Mouse (Mus musculus): ENCODE data around the gene 4933427D14Rik. TPM values are rescaled to one million over a fixed set of nuclear protein-coding genes. Genes with fewer than 3 reads are reported as not detected.

The 4933427D14Rik gene
- polyA plus RNA-seq, 1 experiment: 31.3 TPM

DNA sequence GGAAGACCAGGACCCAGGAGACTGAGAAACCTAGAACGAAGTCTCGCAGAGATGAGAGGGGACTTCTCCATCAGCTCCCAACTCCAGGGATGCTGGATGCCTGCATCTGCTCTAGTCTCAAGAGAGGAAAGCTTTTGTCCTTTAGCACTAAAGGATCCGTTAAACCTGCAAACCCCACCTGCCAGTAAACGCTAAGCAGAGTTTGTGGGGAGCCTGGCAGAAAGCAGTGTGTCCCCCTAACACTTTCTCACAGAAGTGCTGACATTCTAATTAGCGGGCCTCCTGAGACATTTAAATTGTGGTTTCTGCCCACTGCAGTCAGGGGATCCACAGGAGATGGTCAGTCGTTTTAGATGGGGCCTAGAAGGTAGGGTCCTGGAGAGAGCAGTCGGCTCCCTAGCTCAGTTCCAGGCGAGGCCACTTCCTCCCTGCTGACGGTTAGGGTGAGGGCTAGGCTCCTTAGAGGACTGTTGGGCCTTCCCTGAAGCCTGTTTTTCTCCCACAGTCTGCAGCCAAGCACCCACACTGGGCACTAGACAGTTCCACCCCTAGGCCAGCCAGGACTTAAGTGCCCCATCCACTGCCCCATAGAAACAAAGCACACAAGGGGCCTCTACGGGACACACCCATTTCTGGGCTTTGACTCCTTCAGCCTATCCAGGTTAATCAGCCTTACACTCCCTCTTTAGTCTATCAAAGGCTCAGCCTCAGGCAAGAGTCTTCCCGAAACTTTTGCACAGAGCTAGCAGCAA is 70.9 kb downstream of the 4933427D14Rik start:
- no peak for DNase-seq (ENCODE audit: low read depth)

DNA sequence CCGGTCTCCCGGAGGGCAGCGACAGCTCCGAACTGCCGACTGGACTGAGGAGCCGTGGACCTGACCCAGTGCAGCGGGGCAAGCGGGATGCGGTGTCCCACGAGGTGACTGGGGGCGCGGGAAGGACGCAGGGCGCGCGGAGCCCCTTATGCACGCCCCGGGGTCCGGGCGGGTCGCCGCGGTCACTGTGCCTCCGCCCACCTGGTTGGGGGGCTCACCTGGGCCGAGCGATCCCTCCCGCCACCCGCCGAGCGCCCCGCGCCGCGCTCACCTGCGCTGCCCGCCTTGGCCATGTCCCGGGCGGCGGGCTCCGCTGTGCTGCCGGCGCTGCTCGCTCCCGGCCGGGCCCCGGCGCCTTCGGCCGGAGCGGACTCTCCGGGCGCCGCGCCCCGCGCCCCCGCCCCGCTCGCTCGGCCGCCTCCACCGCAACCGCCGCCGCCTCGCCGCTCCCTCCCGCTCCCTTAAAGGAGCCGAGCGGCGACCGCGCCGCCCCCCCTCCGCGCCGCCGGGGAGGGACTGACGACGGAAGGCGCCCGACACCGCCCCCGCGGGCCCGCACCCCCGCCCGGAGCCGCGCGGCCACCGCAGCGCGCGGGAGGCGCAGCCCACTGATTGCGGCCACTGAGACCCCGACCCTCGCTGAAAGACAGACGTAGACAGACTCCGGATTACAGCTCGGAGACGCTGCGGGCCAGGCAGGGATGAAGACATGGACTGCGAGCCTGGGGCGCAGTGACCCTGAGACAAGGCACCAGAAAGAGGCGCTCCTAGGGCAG is 71.7 kb downstream of the 4933427D14Rik start, which contains the start of gene Pitpnm3:
Gene Pitpnm3, minus strand, starts transcription at position 396 of the 776 bp plus-strand sequence.
- no peak for DNase-seq (ENCODE audit: low read depth)
- no peak for TF ChIP-seq CTCF (IDR thresholded peaks at IDR 0.05; ENCODE audit: borderline replicate concordance, extremely low read depth, insufficient read depth, insufficient read length)
- no peak for TF ChIP-seq POLR2A (IDR thresholded peaks at IDR 0.05; ENCODE audit: borderline replicate concordance, extremely low read depth, insufficient read depth, insufficient read length, poor library complexity, severe bottlenecking)

More for the DNA sequence above, 70.9 kb downstream of the 4933427D14Rik start:
- TF ChIP-seq POLR2A (IDR thresholded peaks at IDR 0.05; ENCODE audit: borderline replicate concordance, extremely low read depth, insufficient read depth, insufficient read length, poor library complexity, severe bottlenecking) (no peak), CTCF (IDR thresholded peaks at IDR 0.05; ENCODE audit: borderline replicate concordance, extremely low read depth, insufficient read depth, insufficient read length) (no peak)

DNA sequence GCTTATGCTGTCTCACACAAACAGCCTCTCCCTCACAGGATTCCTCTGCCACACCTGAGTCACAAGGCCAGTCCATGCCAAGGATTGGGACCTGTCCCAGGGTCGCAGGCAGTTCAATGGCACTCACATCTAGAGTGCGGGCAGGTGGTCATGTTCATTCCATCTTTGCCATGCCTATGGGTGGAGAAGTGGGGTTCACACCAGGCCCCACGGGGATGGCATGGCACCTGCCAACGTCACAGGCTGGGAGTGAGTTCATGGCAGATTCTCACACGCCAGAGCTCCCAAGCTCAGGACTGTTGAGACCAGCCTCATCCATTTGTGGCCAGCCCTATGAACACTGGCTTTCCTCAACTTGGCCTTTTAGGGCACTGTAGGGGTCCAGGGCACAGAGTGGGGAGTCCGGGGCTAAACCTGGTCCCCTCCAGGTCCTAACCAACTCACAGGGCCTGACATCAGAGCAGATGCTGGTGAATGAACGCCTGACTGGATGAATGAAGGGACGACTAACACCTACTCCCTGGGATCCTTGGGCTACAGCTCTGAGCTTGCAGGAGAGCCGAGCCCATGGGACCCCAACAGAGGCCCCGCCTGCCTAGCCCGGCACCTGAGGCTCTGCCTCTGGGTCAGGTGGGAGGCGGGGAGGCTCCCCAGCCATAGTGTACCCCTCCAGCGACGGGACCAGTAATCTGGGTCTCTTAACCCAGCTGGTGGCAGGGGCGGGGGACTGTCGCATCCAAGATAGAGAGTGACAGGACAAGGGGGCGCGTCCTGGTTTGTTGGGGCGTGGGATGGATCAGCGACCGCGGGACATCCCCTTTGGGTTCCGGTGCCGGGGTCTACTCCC is 72.5 kb downstream of the 4933427D14Rik start:
- DNase-seq (ENCODE audit: low read depth): no peak
- TF ChIP-seq POLR2A (IDR thresholded peaks at IDR 0.05; ENCODE audit: borderline replicate concordance, extremely low read depth, insufficient read depth, insufficient read length, poor library complexity, severe bottlenecking) (no peak), CTCF (IDR thresholded peaks at IDR 0.05; ENCODE audit: borderline replicate concordance, extremely low read depth, insufficient read depth, insufficient read length) (no peak)

DNA sequence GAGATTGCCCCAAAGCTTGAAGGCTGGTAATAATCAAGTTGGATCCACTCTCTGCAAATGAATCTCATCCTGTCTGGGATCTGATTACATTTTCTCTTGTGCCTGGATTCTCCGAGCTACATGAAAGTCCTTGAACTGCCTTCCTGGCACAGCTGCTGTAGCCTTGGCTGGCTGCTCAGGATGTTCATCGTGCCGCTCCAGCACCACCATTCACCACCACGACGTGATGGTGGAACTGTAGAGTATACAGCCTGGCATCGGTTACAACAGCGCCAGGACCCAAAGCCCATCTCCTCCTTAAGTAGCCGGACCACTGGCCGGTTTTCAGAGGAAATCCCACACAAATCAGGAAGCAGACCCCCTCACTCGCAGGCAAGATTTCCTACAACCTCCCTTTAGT is 74.2 kb downstream of the 4933427D14Rik start:
- TF ChIP-seq POLR2A (IDR thresholded peaks at IDR 0.05; ENCODE audit: borderline replicate concordance, extremely low read depth, insufficient read depth, insufficient read length, poor library complexity, severe bottlenecking): no peak
- TF ChIP-seq CTCF (IDR thresholded peaks at IDR 0.05; ENCODE audit: borderline replicate concordance, extremely low read depth, insufficient read depth, insufficient read length): no peak

DNA sequence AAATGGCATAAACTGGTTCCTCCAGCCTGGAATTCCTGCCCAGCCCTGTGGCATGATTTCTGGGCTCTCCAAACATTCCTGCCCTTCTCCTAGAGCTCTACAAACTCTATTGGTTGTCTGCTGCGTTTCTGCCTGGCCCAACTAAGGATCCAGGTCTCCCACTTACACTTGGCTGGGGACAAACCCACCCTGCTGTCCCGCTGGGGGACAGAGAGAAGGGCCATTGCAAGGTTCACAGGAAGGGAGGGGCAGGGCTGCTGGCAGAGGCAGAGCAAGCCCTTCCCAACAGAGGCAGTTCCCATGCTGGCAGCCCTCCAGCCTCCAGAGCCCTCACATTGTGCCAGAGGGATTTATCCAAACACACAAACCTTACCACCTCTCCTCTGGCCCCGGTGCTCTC is 75.0 kb downstream of the 4933427D14Rik start:
- TF ChIP-seq CTCF (IDR thresholded peaks at IDR 0.05; ENCODE audit: borderline replicate concordance, extremely low read depth, insufficient read depth, insufficient read length) (no peak), POLR2A (IDR thresholded peaks at IDR 0.05; ENCODE audit: borderline replicate concordance, extremely low read depth, insufficient read depth, insufficient read length, poor library complexity, severe bottlenecking) (no peak)
- peak; percentile 76 for DNase-seq (ENCODE audit: low read depth)

More for the DNA sequence above, 74.2 kb downstream of the 4933427D14Rik start:
- no peak for DNase-seq (ENCODE audit: low read depth)

DNA sequence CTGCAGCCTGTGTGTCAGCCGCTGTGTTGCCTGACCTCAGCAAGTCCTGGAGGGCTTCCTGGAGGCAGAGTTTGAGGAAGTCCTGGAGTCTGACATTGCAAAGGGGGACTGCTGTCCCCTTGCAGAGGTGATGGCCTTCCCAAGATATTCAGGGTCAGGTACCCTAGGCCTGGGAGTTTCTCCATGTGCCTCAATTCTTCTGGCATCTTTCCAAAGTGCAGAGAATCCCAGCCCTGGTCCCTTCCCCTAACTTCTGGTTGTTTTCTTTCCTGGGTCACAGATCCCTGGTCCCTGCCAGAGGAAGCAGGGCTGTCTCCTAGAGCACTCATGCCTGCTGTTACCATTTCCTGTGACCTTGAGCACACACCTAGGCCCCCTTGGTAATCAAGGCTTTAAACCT is 75.6 kb downstream of the 4933427D14Rik start:
- no peak for DNase-seq (ENCODE audit: low read depth)
- TF ChIP-seq CTCF (IDR thresholded peaks at IDR 0.05; ENCODE audit: borderline replicate concordance, extremely low read depth, insufficient read depth, insufficient read length) (no peak), POLR2A (IDR thresholded peaks at IDR 0.05; ENCODE audit: borderline replicate concordance, extremely low read depth, insufficient read depth, insufficient read length, poor library complexity, severe bottlenecking) (no peak)

DNA sequence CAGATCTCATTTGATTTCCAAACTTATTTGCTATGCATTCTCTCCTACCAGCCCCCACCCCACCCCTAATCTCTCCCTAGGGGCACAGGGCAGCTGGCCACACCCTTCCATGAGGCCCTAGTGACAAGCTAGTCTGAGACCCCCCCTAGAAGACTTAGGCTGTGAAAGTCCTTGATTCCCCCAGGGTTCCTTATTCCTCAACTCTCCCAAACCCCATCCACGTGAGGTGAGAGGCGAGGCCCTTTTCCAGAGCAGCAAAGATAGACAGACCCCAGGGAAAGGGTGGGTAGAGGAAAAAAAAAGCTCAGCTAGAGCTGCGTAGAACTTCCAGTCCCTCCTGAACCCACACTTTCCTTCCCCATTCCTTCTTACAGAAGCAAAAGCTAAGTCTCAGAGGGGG is 76.4 kb downstream of the 4933427D14Rik start:
- TF ChIP-seq POLR2A (IDR thresholded peaks at IDR 0.05; ENCODE audit: borderline replicate concordance, extremely low read depth, insufficient read depth, insufficient read length, poor library complexity, severe bottlenecking): no peak
- TF ChIP-seq CTCF (IDR thresholded peaks at IDR 0.05; ENCODE audit: borderline replicate concordance, extremely low read depth, insufficient read depth, insufficient read length): no peak
- no peak for DNase-seq (ENCODE audit: low read depth)

DNA sequence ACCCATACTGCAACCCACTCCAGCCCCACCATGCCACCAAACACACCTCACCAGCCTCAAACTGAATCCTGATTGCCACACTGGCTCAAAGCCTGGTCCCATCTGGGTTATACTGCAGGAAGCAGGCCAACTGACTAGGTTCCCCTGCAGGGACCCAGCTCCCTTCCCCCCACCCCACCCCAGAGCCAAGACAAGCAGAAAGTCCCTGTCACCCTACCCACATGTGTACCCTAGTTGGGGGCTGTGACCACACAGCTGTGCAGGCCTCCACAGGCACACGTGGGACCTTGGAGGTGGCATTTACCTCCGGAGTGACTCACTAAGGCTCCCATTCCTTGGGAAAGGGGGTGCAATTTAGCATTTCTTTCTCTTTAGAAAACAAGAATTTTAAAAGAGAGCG is 76.8 kb downstream of the 4933427D14Rik start:
- no peak for DNase-seq (ENCODE audit: low read depth)
- no peak for TF ChIP-seq CTCF (IDR thresholded peaks at IDR 0.05; ENCODE audit: borderline replicate concordance, extremely low read depth, insufficient read depth, insufficient read length)
- TF ChIP-seq POLR2A (IDR thresholded peaks at IDR 0.05; ENCODE audit: borderline replicate concordance, extremely low read depth, insufficient read depth, insufficient read length, poor library complexity, severe bottlenecking): no peak

DNA sequence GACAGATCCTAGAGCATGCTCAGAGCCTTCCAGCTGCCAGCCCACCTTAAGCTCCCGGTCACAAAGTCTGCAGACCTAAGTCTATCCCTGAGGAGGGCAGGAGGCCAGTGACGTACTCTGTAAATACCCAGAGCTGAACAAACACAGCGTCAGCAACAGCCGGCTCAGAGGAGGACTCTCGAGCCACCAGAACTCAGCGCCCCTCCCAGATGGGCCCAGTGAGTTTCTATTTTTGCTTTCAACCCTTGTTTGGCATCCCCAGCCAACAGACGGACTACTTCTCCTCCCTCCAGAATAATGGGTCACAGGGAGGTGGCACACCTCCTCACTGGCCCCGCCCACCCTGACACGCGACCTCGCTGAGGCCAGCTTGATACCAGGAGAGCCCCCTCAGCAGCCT is 77.2 kb downstream of the 4933427D14Rik start:
- DNase-seq (ENCODE audit: low read depth): no peak
- TF ChIP-seq CTCF (IDR thresholded peaks at IDR 0.05; ENCODE audit: borderline replicate concordance, extremely low read depth, insufficient read depth, insufficient read length): no peak
- TF ChIP-seq POLR2A (IDR thresholded peaks at IDR 0.05; ENCODE audit: borderline replicate concordance, extremely low read depth, insufficient read depth, insufficient read length, poor library complexity, severe bottlenecking): no peak

DNA sequence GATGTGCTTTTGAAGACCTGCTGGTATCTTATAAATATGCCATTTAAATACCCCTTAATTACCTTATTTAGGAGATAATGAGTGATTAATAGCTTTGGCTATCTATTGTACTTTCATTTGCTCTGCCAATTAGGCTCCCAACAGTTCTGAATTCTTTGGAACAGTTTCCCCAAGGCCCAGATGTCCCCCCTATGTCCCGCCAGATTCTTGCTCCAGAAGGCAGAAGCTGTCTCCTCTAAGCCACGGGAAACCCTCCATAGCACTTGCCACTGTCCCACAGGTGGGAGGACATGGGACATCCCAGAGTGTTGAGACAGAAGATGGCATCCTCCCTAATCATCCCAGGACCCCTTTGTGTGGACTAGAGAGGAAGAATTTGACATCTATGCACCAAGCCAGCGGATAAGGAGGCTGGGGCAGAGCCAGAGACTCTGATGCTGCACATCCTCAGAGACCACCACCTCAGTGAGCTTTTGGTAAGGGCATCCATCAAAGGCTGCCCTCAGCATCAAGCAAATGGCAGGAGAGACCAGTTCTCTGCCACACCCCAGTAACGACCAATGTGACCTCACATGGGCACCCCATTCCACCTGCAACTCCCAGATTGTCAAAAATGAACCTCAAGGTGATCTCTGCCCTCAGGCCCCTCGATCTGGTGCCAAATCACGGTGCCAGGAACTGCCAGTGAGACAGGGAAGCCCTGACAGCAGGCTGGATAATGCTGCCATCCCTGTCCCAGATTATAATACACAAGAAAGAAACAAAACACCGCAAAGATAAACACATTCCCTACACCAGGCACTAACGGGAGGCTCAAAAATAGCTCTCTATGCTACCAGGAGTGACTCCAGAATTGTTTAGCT is 78.0 kb downstream of the 4933427D14Rik start:
- no peak for TF ChIP-seq POLR2A (IDR thresholded peaks at IDR 0.05; ENCODE audit: borderline replicate concordance, extremely low read depth, insufficient read depth, insufficient read length, poor library complexity, severe bottlenecking)
- no peak for TF ChIP-seq CTCF (IDR thresholded peaks at IDR 0.05; ENCODE audit: borderline replicate concordance, extremely low read depth, insufficient read depth, insufficient read length)
- DNase-seq (ENCODE audit: low read depth): peak; percentile 49
